Mouse (Mus musculus) left cerebral cortex, adult 11 months (tissue): ENCODE data around the gene BC051665.
A peak's percentile ranks its signal among the peaks of the same experiment; 100 is the strongest.

Experiments
- DNase-seq: peaks from one replicate; pipeline ENCODE4 v3.0.0; 2022; ENCODE audit warnings: low spot score

Gene BC051665

GRCm38 (mm10) chr13:60743381-60744077, 42.6 kb downstream of the BC051665 start:
- DNase-seq: no peak

- DNase-seq: no peak
Measured at GRCm38 (mm10) chr13:60742611-60743010, 43.6 kb downstream of the BC051665 start.

GRCm38 (mm10) chr13:60740248-60740647, 45.9 kb downstream of the BC051665 start:
- DNase-seq: no peak

GRCm38 (mm10) chr13:60738429-60738828, 47.7 kb downstream of the BC051665 start:
- DNase-seq: no peak

- peak; percentile 50 for DNase-seq
Measured at GRCm38 (mm10) chr13:60737632-60738324, 48.4 kb downstream of the BC051665 start.

GRCm38 (mm10) chr13:60736421-60737105, 49.6 kb downstream of the BC051665 start:
- no peak for DNase-seq

GRCm38 (mm10) chr13:60735306-60735705, 50.9 kb downstream of the BC051665 start:
- no peak for DNase-seq
